Mouse (Mus musculus) testis, postnatal 10 days (tissue): ENCODE data around the gene Ctdspl.

Experiments used
- DNase-seq: peaks from one replicate; pipeline ENCODE4 v3.0.0; 2021; ENCODE audit warnings: low spot score

Ctdspl gene

DNA sequence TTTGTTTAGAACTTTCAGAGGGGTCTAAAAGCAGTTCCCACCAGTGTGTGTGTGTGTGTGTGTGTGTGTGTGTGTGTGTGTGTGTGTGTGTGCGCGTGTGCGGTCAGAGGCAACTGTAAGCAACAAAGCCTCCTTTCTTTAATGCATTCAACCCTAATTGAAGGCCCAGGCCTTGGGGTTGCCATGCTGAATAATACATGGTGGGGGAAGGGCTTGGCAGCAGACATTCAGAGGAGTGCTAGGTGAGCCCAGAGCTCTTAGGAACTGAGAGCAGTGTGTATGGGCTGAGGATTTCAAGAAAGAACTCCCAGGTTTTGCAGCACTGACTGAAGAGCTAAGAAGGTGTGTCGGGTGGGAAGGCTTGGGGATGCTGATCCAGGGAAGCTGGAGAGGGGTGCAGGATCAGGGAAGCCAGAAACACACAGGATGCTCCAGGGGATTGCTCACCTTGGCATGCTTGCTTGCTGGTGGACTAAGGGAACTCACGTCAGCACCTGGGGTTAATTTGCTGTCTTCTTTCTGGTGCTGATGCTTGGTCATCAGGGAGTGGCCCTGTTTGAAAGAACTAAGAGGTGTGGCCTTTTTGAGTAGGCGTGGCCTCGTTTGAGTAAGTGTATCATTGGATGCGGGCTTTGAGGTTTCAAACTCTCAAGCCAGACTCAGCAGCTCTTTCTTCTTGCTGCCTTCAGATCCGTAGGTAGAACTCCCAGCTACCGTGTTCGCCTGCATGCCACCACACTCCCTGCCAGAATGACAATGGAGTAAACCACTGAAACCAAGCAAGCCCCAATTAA, 62.7 kb downstream of the Ctdspl start:
- no peak for DNase-seq

DNA sequence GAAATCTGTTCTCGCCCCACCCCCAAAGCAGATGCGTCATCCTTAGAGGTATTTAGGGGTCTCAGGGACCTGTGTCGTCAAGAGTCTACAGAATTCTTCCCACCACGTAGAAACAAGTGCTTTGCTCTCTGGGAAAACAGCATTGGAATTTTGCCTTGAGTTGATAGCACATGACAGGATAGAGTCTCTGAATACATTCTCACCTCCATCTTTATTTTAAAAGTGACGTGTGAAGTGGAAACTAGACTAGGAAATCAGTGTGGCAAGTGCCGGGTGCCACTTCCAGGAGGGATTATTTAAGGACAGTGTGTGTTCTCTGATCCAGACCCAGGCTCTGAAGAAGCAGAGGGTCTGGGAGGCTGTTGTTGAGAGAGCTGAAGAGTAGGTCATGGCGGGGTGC, 64.2 kb downstream of the Ctdspl start:
- no peak for DNase-seq

DNA sequence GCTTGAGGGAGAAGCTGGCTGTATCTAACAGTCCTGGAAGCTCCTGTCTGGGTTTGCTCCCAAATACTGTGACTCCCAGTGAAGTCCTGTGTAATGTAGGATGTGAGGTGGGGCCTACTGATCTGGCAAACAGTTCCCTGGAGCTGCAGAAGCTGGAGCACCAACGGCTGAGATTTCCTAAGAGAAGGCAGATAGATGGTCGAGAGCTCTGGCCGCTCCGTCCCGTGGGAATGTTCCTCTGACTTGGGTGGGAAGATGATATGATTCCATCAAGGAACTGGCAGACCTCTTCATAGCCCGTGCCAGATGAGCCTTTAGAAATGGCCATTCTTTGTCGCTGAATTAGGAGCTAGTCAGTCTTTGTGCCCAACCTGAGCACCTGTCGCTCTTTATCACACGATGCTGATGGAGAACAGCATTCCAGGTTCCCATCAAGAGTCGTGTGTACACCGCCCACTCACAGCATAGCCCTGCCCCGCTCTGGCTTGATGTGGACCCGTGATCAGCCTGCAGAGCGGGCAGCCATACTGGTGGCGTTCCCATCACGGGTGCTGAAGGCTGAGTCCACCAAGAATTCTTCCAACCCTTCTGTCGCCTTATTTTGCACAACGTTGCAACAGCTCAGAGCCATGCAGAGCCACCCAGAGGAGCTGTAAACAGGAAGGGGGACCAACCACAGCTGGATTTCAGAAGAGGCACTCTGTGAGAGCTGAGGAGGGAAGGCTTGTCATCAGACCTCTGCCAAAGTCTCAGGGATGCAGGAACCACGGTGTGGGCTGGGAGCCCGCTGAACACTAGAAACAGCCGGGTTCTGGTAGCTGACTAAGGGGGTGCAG, 65.7 kb downstream of the Ctdspl start:
- no peak for DNase-seq

DNA sequence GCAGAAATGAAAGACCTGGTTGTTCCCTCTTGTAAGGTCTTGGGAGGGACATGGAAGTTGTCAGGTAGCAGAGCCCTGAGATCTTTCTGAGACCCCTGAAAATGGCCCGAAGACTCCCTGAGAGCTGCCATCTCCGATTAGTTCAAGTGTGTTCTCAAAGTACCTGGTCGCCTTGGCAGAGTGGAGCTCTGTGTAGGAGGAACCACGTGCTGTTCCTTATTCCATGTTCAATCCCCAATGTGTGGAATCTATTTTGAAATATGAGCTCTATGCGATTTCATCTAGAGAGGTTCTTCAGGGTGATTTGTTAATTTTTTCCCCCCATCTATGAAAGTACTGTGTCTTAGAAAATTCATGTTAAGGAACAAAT, 66.3 kb downstream of the Ctdspl start:
- DNase-seq: no peak

DNA sequence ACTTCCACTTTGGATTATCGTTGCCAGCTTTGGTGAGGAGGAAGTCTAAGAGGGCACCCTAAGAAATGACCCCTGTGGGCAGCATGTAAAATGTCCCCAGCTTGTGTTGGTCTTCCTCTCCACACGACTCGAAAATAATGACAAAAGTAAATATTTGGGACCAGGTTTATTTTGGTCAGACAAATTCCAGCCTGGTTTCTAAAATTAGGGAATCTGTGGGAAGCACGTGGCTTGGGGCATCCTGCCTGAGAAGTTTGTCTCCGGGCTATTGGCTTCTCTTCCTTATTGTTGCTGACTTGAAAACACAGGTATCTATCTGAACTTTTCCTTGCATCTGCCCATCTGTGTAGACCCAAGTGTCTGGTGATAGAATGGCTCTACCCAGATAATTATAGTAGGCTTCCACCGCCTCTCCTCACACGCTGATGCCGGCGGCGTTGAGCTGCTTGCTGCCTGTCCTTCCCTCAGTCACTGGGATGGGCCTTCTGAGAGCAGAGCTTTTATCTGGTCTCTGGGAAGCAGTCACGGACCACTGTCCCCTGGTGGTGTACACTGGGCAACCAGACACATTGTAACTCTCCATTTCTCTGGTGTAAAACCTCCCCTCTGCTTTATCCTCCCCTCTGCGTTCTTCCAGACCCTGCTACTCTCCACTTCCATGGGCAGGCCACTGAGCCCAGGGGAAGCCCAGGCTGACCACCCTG, 68.4 kb downstream of the Ctdspl start:
- no peak for DNase-seq

DNA sequence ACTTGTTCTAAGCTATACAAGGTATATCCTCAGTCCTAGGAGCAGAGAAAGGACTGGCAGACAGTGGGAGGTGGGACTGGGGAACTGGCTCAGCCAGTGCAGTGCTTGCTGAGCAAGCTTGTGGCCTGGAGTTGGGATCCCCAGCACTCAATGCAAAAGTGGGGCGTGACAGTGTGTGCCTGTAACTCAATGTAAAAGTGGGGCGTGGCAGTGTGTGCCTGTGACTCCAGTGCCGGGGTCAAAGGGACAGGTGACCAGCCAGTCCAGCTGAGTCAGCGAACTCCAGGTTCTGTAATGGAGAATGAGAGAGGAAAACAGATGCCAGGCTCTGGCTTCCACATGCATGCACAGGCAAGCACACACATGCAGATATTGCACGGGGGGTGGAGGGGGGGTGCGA, 69.3 kb downstream of the Ctdspl start:
- no peak for DNase-seq

DNA sequence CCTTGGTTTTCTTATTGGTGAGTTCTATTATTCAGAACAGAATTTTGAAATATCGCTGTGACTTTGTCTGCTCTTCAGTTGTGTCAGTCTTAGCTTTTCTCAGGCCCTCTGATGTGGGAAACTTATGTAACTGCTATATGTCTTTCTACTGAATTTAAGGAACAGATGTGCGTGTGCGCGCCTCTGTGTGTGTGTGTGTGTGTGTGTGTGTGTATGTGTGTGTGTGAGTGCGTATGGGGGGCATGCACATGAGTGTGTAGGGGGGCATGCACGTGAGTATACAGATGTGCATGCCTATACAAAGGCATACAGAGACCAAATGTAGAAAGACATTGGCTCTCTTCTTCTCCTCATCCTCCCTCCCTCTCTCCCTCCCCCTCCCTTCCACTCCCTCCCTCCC, 71.0 kb downstream of the Ctdspl start:
- DNase-seq: no peak

DNA sequence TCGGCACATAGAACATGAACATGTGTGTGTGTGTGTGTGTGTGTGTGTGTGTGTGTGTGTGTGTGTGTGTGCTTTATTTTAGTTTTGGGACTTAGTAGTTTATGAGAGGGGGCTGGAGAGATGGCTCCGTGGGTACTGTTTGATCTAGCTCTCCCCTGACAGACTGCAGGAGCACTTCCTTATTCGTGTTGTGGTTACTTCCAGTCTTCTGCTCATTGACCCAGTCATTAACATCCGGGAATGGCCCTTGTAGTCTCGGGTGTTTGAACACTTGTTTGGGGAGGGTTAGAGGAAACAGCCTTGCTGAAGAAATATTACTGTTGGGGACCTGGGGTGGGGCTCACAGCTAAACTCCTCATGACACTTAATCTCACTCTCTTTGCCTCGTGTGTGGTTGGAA, 73.9 kb downstream of the Ctdspl start:
- DNase-seq: no peak

DNA sequence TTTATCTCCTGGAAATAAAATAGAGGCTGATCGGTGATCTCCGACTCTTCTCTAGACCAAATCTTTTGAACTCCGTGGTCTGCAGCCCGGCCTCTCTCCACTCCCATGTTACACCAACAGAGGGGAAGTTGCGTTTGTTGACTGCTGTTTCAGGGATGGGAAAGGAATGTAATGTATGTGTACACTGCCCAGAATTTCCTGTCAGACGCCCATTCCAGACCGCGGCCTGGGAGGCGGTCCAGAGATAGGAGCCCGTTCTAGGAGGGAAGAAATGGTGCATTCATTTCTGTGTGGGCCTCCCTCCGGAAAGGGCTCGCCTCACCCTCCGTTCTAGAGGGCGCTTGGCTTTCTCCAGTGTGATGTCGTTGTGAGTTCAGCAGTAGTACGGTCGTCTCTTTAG, 76.0 kb downstream of the Ctdspl start:
- DNase-seq: peak; percentile 49

DNA sequence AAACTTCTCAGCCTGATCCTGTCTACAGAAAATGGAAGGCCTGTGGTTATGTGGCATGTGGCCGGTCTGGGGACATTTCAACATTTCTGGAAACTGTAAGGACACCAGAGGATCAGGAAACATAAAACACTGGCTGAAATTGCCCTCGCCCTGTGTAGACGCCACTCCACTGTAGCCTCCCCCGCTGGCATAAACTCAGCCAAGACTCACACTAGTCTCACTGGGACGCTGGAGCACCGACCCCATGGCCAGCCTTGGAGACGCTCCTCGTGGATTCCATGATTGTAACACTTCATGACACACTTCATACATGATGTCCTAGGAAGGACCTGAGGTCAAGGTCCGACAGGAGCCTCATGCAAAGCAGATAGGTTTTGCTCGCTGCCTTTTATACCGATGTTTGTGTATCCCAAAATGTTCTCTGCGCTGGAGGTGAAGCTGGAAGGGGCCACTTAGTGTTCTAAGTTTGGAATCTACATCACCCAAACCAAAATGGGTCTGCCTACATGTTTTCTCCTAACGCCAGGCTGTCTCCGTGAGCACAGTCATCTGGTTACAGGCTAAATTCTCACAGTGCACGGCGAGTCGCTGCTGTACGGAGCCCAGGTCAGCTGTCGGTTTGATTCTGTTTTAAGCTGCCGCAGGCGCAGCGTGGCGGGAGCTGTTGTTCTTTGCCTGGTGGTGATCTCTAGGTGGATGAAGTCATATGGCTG, 77.9 kb downstream of the Ctdspl start:
- no peak for DNase-seq

DNA sequence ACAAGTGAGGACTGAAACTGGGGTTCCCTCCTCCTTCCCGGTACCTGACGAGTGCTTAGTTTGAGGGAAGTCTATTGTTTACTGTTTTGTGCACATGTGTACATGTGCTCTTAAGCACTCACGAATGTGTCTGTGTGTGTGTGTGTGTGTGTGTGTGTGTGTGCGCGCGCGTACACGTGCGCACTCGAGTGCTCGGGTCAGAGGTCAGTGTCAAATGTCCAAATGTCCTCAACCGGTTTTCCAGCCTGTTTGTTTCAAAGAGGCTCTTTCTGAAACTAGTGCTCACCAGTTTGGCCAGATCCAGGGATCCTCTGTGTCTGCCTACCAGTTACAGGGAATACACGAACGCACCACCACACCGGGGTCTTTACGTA, 78.4 kb downstream of the Ctdspl start:
- DNase-seq: no peak

DNA sequence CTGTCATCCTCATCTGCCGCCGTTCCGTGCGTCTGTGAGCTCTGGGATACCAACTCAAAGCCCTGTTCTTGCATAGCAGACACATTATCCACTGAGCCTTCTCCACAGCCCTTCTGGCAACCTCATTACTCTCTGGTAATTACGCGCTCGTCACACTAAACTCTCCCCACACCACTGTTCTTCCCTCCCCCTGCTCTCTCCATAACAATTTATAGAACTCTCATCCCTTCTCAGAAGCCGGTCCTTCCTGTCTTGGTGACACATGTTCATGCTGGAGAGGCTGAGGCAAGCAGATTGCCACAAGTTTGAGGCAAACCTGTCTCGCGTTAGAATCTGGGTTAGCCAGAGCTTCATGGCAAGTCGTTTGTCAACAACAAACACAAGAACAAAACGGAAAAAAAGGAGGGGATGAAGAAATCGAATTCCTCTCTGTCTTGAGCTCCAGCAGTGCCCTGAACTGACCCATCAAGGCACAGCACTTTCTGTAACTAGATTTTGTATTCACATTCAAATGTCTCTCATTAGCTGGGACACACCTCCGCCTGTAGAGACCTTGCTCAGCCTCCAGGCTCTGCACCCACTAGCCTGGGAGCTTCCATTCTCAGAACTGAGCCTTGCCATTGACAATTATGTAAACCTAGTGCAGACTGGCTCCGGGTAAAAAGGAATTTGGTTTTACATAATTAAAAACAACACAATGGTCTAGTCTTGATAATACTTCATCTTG, 79.2 kb downstream of the Ctdspl start:
- DNase-seq: no peak

DNA sequence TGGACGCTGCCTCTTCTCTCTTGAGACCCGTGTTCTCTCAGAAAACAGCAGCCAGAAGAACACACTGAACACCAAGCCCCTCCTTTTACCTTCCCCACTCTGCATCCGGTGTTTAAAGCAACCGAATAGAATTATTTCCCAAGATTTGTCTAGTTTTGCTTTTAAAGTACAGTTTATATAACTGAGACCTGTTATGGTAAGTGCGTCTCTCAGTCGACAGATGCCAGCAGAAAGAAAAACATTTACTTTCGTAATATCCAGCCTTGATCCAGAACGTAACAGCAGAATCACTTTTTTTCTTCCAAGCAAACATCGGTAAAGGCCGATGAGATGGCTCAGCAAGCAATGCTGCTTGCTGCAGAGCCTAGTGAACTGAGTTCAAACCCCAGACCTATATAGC, 81.0 kb downstream of the Ctdspl start:
- DNase-seq: no peak

DNA sequence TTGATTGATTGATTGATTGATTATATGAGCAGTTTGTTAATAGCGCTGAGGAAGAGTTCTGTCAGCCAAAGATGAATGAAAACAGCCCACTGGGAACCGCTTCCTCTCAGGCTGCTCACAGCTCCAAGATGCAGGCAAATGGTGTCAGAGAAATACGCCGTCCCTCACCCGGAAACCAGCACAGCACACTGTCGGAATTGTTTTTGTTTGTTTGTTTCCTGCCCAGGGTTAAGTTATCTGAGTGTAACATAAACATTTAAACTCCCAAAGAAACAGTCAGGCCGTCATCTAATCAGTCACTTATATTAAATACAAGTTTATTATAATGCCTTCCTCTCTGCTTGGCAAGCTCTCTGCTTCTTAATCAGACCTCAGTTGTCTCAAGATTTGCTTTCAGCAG, 82.6 kb downstream of the Ctdspl start:
- no peak for DNase-seq

DNA sequence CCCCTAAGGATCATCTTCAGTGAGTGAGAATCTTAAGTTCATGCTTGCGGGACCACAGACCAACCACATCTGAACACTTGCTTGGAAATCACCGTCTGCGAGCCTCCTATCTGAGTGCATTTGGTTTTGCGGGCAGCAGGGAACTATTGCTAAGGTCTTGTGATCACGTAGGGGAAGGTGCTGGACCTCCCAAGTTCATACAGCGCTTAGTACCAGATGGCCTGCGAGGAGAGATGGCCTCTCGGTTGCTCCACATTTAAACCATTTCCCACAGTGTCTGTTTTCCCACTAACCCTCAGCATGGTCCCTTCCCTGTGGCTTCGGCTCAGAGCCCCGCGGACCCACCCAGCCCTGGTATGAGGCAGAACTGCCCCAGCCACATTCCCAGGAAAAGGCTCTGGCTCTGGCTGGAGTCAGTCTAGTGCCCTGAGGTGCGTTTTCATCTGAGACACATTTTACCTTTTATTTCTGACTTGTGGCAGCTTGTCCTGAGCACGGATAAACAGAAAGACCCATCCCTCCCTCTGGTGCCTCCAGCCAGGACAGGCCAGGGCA, 84.0 kb downstream of the Ctdspl start:
- no peak for DNase-seq

DNA sequence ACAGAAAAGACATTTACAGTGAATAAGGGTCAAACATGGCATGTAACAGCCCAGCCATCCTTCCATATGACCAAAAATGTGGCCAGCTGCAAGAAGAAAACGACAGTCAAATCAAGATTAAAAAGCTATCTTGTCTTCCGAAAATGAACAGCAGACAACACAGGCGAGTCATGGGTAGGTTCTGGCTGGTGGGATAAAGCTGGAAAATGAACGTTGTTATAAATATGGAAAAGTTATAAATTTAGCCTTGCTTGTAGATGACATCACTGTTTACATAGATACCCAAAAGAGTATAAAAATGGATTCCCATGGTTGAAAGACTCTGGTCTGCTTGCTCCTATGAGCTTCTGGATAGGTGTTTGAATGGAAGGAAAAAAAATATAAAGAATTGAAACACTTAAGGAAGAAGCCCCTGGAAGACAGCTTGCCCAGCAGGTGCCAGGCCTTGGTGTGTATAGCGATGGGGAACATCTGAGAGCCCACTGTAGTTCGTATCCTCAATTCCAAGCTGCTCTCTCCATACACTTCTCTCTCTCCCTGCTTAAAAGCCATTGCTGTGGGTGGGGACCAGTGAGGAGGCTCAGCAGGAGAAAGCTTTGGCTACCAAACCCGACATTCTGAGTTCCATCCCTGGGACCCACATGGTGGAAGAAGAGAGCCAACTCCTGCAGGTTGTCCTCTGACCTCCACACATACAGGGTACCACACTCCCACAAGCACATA, 90.7 kb downstream of the Ctdspl start:
- no peak for DNase-seq

DNA sequence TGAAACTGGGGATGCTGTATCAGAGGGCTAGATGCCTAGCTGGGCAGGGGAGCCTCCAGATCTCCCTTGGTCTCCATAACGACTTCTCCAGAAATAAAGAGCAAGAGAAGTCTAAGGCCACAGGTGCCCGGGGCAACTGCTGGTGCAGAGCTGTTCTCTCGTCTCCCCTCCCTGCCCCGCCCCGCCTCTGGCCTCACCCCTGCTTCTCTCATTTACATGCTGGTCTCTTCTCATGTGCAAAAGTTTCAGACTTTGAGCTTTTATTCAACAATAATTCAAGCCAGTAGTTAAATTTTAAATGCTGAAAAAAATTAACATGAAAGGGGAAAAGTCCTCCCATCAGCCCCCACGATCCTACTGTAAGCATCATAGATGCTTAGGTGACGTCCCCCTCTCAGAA, 95.5 kb downstream of the Ctdspl start:
- DNase-seq: no peak

DNA sequence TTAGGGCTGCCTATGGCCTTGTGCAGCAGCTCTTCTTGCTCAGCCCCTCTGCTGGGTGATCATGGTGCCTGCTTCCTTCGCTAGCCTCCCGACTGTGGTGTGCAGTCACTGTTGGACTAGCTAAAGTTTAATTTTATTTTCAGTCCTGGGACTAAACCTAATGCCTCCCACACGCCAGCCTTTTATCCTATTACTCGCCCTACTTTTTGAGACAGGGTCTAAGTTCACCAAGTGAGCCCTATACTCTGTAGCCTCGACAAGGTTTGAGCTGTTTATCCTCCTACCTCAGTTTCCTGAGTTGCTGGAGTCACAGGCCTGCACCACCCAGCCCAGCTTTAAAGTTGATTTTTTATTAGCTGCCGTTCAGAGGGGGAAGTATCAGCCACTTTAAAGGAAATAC, 99.0 kb downstream of the Ctdspl start:
- no peak for DNase-seq

DNA sequence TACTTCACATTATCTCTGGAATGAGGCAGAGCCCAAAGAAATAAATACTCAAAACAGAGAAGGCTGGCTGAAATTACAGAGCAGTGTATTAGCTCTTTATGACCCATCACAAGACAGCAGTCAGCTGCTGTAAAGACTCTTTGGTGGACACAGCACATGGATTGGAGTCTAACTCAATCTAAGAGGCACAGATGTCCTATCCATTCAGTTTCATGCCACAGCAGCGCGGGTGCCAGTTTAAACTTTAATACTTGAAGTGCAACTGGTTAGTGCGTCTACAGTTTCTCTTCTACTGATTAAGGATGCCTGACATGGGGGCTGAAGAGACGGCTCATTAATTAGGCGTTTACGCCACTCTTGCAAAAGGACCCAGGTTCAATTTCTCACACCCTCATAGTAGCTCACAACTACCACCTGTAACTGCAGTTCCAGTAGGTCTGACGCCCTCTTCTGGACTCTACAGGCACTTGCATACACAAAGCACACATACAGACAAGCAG, 99.6 kb downstream of the Ctdspl start:
- no peak for DNase-seq

DNA sequence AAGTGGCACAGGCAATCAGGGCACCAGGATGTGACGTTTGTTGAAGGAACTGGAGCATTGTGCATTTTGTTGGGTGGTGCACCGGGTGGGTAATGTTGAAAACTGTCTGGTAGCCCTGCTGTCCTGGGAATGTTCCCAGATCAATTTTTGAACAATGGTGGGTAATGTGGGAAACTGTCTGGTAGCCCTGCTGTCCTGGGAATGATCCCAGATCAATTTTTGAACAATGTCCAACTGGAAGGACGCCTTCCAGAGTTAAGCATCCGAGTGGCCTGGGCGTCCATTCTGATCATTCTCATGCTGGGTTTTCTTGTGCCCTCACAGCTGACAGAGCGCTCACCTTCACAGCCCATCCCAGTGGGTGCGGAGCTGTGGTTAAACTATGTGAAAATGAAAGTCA, 101.1 kb downstream of the Ctdspl start:
- no peak for DNase-seq
